Mouse (Mus musculus) left cerebral cortex, adult 8-10 months (tissue): ENCODE results near the gene Ppp1r16b. TPM values are rescaled to one million over a fixed set of nuclear protein-coding genes. Genes with fewer than 3 reads are reported as not detected.
"Not testable (repeated sequence)": the region's sequence is repeated elsewhere in the genome, so short reads cannot be mapped to it uniquely, and the experiment has no call there.

Source experiments
- DNase-seq, 2 experiments: peaks; one replicate each; pipeline ENCODE4 v3.0.0; 2022; ENCODE audit warnings: low spot score in 2 of 2
- total RNA-seq, 4 experiments: library from RNA; stranded (reverse); gene quantifications; 2 replicates each; pipeline ENCODE4 v1.2.4; 2022

Gene Ppp1r16b
- total RNA-seq, 4 experiments from 2014 or later: 130 to 163 (median 146) TPM

DNA sequence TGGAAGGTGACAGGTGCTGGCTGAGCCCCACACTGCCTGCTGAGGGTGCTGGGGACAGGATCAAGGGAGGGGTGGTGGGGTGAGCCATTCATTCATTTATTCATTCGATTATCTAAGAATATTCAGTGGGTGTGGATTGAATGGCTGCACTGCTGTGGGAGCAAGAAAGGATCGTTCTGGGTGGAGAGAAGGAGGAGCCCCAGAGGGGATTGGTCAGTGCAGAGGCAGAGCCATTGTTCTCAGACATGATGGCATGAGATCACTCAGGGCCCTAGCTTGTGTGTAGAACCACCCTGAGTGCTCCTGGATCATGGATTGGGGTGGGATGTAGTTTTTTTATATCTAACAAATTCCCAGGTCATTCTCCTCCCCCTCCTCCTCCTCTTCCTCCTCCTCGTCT is 56.3 kb downstream of the Ppp1r16b start:
- DNase-seq: no peak

DNA sequence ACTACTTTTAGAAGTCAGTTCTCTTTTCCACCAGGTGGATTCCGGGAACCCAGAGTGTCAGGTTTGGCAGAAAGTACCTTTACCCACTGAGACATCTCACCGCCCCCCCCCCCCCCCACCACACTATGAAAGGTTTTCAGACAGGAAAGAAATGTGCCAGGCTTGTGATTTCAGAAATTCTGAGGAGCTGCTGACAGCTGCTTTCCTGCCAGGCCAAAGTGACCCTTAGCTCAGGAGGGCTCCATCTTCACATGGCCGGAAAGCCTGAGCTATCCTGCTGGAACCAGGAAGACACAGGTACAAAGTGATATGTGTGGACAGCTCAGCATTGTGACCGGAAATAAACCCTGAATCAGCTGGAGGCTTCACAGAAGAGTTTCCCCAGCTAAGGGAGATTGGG is 56.9 kb downstream of the Ppp1r16b start:
- no peak for DNase-seq

DNA sequence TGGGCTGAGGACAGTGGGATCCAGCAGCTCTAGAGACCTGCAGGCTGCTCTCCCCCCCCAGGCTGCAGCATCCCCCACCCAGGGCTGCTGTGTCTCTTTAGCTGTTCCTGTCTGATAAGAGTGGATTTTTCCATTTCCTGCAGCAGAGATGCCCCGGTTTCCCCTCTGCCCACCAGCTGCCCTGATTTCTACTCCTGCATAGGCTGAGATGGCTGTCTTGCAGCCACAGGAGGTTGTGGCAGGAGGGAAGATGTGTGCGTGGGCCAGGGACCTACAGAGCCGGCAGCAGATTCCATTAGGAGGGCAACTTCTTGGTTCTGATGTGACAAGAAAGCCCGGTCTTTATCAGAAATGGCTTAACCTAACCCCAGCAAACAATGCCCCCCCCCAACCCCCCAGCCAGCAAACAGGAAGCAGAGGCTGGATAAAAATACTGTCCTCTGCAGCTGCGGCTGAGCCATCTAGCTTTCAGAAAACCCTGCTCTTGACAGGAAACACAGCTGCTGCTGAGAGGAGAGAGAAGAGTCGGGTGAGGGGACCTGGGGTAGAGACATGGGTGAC is 57.9 kb downstream of the Ppp1r16b start:
- DNase-seq: peak in 1 of 2 experiments; percentile 56

DNA sequence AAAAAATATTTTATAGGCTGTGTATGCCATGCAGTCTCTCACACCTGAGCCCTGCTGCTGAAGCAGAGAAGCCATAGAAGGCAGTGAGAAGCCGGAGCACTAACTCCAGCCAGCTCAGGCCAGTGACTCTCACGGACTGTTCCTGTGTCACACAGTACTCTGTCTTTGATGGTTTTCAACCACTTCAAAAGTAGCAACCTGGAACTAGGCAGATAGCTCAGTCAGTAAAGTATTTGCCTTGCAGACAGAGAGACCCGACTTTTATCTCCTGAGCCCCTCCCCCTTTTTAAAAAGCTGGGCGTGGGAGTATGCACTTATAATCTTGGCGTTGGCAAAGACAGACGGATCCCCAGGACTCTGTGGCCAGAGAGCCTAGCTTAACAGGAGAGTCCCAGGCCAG is 58.6 kb downstream of the Ppp1r16b start:
- DNase-seq: no peak

DNA sequence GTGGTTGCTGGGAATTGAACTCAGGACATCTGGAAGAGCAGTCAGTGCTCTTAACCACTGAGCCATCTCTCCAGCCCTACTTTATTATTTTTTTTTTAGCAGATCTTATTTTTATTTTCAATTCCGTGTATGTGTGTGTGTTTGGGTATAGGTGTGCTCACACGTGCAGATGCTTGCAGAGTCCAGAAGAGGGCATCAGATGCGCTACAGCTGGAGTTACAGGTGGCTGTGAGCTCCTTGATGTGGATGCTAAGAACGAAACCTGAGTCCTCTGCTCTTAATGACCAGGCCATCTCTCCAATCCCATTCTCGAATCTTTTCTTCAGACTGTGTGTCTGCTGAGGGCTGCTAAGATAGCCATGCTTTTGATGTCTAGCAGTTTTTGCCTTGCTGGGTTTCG is 61.1 kb downstream of the Ppp1r16b start:
- no peak for DNase-seq

DNA sequence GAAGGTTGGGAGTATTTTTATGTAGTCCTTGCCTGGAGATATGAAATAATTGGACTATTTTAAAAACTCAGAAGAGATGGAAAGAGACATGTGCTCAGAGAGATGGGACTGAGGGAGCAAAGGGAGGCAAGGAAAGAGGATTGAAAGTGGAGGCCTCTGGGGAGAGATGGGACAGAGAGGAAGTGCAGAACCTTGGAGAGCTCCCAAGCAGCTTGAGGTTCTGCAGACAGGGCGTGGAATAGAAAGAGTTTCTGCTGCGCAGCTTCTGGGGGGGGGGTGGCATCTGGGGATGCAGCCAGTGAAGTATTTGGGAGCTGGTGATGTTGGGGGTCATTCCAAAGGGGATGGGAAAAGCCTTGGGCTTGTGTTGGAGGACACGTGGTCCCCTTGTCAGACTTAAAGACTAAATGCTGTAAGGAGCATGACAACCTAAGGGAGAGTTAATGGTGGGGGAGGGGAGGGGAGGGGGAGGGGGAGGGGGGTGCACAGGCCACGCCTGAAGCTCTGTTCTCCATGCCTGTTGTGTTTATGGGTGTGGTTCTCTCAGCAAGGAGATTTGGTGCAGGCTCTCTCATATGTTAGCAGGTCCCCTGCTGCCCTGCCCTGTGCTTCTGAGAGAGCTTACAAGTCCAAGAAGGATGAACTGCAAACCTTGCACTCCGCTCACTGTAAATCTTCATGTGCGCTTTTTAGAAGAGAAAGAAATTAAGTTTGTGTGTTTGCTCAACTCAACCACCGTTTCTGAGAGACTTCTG is 63.0 kb downstream of the Ppp1r16b start:
- no peak for DNase-seq

DNA sequence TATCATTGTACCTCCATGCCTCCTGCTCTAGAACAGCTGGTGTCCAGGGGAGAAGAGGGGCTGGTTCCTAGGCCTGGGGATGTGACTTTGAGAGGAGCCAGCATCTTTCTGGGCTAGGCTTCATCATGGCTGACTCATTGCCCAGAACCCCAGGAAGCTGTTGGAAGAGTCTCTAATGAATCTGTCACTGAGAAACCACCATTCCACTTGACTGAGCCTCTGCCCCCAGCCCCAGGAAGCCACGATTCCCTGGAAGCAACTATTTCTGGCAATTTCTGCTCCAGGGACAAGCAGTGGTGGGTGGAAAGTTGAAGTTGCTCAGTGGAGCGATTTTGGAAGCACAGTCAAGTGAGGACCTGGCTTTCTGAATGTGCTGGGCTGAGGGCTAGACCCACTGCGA is 65.7 kb downstream of the Ppp1r16b start:
- no peak for DNase-seq

DNA sequence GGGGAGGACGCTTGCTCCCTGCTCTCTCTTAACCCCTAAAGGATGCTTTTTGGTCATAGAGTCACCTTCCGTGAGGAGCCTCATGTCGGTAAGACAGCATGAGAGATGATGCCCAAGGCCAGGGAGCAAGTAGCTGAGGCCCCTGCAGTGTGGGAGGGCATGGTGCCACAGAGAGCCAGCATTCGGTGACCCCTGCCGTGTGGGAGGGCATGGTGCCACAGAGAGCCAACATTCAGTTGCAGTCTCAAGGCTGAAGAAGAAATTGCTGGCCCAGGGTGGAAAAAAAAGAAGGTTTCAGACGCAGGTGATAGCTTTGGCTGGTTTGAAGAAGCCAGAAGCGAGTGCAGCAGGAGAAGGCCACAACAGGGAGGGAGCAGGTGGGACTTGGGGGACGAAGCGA is 67.3 kb downstream of the Ppp1r16b start:
- no peak for DNase-seq

DNA sequence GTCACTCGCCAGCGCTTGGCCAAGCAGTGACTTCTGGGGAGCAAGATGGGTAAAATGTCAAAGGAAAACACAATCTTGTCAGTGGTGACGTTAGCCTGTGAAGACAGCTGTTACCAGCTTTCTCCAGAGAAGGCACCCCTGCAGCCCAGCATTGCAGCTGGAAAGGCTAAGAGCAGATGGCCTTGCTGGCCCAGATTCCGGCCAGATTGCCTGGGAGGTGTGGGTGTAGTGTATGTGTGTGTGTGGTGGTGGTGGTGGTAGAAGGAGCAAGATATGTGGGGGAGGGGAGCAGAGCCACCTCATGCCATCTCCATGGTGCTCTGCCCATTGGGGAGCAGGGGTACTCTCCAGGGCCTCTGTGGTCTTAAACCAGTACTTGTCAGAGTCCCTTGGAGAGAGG is 67.9 kb downstream of the Ppp1r16b start:
- DNase-seq: no peak

DNA sequence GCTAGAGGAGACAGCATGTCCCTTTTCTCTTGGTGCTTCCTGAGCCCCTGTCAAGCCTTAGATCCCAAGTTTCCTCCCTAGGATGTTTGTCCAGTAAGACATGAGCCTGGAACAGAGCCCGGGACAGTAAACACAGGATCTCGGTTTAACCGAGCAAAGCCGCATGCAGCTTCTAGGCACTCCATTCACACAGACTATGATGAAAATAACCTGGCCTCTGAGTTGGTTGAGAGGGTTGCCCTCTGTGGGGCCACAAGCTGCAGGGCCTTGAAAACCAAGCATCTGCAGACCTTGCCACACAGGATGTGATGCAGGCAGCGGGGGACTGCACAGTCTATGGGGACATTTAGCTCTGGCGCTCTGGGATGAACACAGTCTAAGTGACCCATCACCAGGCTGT is 68.7 kb downstream of the Ppp1r16b start:
- no peak for DNase-seq

DNA sequence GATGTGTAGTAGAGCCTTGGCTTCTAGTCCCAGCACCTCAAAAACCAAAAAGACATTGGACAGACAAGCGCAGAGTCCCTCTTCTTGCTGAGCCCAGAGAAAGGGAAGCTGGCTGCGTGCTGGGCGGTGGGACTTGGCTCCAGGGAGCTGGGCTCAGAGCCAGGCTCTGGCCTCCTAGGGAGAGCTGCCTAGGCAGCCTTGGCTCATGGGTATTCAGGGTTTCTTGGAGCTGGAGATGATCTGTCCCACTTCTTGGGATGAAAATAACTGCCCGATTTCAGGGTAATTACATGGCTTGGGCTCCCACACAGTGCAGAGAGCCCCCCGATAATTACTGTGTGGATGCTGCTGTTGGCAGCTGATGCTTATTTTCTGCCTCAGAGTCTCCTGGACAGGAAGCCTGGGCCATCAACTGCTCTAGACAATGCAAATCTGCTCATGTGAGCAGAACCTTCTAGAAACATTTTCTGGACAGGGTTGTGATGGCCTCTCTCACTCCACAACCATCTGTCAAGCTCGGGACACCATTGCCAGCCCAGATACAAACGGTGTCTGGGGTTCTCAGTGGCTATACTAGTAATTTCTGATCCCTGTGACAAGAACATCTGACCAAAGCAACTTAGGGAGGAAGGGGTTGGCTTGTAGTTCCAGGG is 69.4 kb downstream of the Ppp1r16b start:
- DNase-seq: peak in 1 of 2 experiments; percentile 52

DNA sequence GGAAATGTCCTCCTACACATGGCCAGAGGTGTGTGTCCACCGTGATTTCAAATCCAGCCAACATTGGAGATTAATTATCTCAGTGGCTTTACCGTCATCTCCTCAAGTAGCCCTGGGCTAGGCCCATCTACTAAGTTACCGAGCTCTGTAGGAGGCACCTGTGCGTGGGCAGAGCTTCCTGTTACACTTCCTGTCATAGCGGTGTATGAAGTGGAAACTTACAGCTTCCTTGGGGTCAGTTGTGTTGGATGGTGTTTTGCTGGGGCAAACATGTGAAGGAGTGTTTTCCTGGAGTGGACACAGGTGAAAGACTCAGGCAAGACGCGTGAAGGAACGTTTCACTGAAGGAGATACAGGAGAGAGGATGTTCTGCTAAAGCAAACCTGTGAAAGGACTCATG is 70.1 kb downstream of the Ppp1r16b start:
- DNase-seq: no peak

DNA sequence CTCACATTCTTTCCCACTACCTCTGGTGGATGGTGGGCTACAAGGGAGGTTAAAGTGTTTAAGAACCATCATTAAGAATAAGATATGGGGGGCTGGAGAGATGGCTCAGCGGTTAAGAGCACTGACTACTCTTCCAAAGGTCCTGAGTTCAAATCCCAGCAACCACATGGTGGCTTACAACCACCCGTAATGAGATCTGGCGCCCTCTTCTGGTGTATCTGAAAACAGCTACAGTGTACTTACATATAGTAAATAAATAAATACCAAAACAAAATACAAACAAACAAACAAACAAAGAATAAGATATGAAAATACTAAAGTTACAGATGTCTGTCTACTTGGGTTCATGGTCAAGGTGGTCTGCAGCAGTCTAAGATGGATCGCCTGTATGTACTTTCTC is 71.0 kb downstream of the Ppp1r16b start:
- DNase-seq: not testable (repeated sequence)

DNA sequence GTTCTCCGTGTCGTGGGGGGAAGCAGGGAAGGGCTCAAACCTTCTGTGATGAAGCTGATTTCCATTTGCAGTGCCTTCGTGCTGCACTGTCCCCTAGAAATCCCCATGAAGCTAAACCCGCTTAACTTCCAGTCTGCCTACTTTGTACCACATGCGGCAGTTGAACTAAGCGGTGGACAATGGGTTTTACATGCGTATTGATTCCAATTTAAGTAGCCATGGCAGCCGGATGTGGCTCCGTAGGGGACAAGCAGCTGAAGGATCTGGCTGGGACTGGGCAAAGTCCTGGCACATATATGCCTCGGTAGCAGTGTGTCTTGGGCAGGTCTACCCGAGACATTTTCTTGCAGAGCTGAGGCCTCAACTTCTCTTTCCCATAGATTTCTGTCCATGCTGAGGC is 73.4 kb downstream of the Ppp1r16b start:
- no peak for DNase-seq

DNA sequence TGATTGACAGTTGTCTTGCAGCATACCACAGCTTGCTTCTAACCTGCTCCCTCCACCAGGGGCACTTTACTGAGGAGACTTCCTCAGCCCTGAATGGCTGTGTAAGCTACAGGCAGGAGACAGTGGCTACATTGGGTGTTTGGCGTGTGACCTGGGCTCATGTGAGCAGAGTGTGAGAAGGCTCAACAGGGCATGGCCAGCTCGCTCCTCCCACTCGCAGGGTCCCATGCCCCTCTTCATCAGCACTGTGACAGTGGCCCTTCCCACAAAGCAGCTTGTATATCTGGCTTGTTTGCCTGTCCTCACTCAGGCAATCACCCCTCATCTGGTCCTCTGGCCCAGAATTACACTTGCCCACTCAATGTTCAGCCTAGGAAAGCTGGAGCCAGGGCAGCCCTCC is 73.9 kb downstream of the Ppp1r16b start:
- no peak for DNase-seq

DNA sequence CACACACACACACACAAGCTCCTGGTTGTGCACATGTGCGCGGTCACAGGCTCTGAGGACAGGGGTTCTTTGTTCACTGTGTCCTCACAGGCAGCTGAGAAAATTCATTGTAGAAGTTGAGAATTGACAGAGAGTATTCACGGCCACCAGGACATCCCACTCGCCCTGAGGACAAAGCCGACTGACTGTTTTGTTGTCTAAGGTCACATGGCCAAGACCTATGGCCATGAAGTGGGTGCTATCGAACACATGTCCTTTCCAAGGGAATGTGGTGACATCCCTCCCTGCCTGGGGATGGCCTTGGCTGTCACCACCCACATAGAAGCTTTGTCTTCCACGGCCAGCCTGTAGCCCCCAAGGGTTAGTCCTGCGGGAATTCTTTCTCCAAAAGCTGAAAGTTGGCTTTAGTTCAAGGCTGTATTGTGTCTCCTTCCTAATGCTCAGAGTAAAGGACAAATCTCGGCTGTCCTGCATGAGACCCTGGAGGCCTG is 75.9 kb downstream of the Ppp1r16b start:
- peak in 1 of 2 experiments; percentile 74 for DNase-seq

DNA sequence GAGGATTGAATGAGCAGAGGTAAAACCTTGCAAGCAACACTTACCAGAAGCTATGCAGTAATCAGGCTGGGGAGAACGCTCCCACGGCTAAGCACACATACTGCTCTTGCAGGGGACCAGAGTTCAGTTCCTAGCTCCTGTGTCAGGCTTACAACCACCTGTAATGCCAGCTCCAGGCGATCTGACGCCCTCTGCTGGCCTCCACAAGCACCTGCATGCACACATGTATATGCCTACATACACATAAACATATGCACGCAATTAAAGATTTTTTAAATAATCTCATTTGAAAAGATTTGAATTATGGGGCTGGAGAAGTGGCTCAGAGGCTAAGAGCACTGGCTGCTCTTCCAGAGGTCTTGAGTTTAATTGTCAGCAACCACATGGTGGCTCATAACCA is 77.2 kb downstream of the Ppp1r16b start:
- DNase-seq: no peak

DNA sequence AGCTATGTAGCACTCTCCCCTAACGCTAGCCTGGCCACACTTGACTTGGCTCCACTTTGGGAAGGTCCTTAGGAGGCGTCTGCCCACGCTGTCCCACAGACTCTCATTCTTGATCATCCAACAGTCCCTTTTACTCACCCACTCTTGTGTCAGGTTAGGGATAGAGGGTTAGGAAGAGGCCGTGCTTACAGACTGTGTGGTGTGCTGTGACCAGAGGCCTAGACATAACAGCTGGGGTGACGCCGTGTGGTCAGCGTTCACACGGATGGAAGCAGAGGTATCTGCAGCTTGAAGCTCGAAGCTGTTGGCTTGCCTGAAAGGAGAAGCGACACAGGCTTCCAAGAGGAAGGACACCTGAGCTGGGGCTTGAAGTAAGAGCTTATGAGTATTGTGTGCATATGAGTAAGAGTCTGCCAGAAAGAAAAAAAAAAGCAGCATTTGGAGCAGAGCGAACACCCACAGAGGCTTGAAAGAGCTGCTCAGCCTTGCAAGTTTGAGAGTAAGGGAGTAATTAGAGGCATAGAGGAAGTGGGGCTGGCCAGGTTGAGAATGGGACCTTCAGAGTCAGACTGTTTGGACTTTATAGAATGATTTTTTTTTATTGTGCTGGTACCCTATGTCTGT is 78.4 kb downstream of the Ppp1r16b start:
- DNase-seq: no peak

DNA sequence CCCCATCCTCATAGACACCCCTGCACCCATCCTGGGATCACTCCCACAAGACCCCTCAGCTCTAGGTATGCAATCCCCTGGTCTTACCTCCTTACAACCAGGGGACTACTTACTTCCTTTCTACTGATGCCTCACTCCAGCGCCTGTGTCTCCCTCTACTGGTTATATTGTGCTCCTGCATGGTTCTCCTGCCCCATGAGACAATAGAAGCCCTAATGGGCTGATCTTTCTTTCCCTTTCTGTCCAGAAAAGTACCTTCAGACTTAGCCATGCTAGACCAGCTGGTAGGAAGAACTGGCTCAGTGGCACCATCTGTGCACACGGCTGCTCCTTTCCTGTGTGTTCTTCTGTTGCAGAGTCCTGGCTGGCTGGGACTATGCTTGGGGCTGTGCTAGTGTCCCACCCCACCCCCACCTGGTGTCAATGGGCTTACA is 79.9 kb downstream of the Ppp1r16b start:
- DNase-seq: no peak

DNA sequence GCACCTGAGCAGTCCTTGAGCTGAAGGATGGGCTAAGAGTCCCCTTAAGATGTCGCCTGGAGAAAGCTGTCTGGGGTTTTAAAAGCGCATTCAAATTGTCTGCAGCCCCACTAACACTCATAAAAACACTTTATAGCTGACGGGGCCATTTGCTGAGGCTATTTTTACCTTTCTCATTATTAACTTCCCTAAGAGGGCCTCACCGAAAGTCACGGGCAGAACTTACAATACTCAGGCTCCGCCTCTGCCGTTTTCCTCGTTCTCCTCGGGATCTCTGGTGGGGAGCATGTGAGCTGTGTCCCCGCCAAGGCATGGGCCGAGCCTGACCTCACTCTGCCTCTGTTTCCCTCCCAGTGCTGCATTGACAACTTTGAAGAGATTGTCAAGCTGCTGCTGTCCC is 81.0 kb downstream of the Ppp1r16b start:
- DNase-seq: no peak

DNA sequence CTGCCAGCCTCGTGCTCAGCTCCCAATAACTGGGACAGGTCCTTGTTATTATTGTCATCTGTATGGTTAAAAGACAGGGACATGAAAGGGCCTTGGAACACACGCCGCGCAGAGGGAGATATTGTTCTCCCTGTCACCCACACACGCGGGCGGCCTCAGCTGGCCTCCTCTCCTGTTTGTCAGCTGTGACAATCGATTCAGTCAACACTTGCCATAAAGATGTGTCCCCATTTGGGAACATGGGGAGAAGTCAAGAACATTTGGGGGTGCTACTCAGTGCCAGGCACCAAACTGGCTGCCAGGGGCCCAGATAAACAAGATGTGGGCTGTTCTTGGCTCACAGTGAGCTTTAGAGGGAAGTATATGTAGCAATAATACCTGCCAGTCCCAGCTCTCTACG is 84.2 kb downstream of the Ppp1r16b start:
- peak in 1 of 2 experiments; percentile 53 for DNase-seq

DNA sequence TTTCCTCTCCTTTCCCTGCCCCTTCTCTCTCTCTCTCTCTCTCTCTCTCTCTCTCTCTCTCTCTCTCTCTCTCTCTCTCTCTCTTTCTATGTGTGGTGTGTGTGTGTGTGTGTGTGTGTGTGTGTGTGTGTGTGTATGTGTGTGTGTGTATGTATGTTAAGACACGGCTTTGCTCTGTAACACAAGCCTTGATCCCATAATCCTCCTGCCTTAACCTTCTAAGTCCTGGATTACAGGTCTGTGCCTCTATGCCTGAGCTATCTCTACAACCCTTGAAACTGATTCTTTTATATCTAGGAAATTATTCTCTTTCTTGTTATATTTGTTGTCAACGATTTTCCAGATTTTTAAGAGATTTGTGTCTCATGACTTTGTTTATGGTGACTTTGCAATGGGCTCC is 95.0 kb downstream of the Ppp1r16b start:
- no peak for DNase-seq
